Mouse (Mus musculus): ENCODE data around the gene Mnt. TPM values are rescaled to one million over a fixed set of nuclear protein-coding genes. Genes with fewer than 3 reads are reported as not detected.
A peak's percentile ranks its signal among the peaks of the same experiment; 100 is the strongest.

Gene Mnt
- polyA plus RNA-seq (2011; ENCODE audit: insufficient read depth, insufficient read length, low read depth, missing spikeins) = 15.4 and 17.1 TPM in 2 replicates

- TF ChIP-seq POLR2A (IDR thresholded peaks at IDR 0.05; ENCODE audit: insufficient read depth, low read length) = no peak
- peak; percentile 66; the same call in 1 of the 2 replicates for TF ChIP-seq EP300 (IDR thresholded peaks at IDR 0.05; ENCODE audit: insufficient read depth, low read depth, low read length)
- TF ChIP-seq CTCF (IDR thresholded peaks at IDR 0.05; ENCODE audit: low read depth, low read length) = no peak
- peak within 1 kb of the TSS; percentile 75 for H3K27ac ChIP-seq (ENCODE audit: insufficient read depth, low read length)
- peak within 1 kb of the TSS; percentile 87 for H3K9ac ChIP-seq (ENCODE audit: low read depth, poor library complexity, severe bottlenecking)
- no peaks in the 10 kb centered on the region for H3K36me3 ChIP-seq (ENCODE audit: control insufficient read depth, insufficient read depth, low read length, poor library complexity, severe bottlenecking)
- no peaks in the 10 kb centered on the region for H3K27me3 ChIP-seq (ENCODE audit: control insufficient read depth, insufficient read depth, low read length, poor library complexity, severe bottlenecking)
- H3K4me1 ChIP-seq (ENCODE audit: control insufficient read depth, insufficient read depth, low read length) = peaks cover 11% of the 10 kb centered on the region
- H3K4me3 ChIP-seq (ENCODE audit: low read depth, low read length) = peak within 1 kb of the TSS; percentile 81
- H3K9me3 ChIP-seq (replicated peaks; ENCODE audit: control insufficient read depth, insufficient read depth, low read length, poor library complexity, severe bottlenecking) = no peaks in the 10 kb centered on the region
Observed at GRCm38 (mm10) chr11:74830256-74831161, at the start of gene Mnt. Gene Mnt (plus strand): TSS chr11:74830920.

DNA sequence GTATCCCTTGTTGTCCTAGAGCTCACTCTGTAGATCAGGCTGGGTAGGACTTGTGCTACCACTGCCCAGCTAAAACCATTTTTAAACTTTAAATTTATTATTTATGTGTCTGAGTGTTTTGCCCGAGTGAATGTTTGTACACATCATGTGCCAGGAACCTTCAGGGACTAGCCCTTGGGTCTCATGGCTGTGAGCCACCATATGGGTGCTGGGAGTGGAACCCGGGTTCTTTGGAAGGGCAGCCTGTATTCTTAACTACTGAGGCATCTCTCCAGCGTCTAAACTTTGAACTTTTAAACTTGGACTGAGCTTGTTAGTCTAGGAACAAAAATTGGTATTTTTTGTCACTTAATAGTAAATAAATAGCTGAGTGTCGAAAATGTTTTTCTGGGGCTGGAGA lies 37.8 kb upstream of the Mnt start:
- no peaks in the 10 kb centered on the region for H3K9me3 ChIP-seq (replicated peaks; ENCODE audit: control insufficient read depth, insufficient read depth, low read length, poor library complexity, severe bottlenecking)
- H3K9ac ChIP-seq (ENCODE audit: low read depth, poor library complexity, severe bottlenecking) = no peak overlapping the region
- no peak overlapping the region for H3K27ac ChIP-seq (ENCODE audit: insufficient read depth, low read length)
- H3K4me1 ChIP-seq (ENCODE audit: control insufficient read depth, insufficient read depth, low read length) = no peaks in the 10 kb centered on the region
- TF ChIP-seq CTCF (IDR thresholded peaks at IDR 0.05; ENCODE audit: low read depth, low read length) (no peak), EP300 (IDR thresholded peaks at IDR 0.05; ENCODE audit: insufficient read depth, low read depth, low read length) (no peak), POLR2A (IDR thresholded peaks at IDR 0.05; ENCODE audit: insufficient read depth, low read length) (no peak)
- H3K27me3 ChIP-seq (ENCODE audit: control insufficient read depth, insufficient read depth, low read length, poor library complexity, severe bottlenecking) = no peaks in the 10 kb centered on the region
- H3K4me3 ChIP-seq (ENCODE audit: low read depth, low read length) = no peak overlapping the region
- peaks cover 72% of the 10 kb centered on the region for H3K36me3 ChIP-seq (ENCODE audit: control insufficient read depth, insufficient read depth, low read length, poor library complexity, severe bottlenecking)

- Histone ChIP-seq H3K27ac (ENCODE audit: insufficient read depth, low read length) (no peak overlapping the region), H3K36me3 (ENCODE audit: control insufficient read depth, insufficient read depth, low read length, poor library complexity, severe bottlenecking) (peaks cover 58% of the 10 kb centered on the region), H3K9ac (ENCODE audit: low read depth, poor library complexity, severe bottlenecking) (no peak overlapping the region), H3K4me3 (ENCODE audit: low read depth, low read length) (no peak overlapping the region), H3K27me3 (ENCODE audit: control insufficient read depth, insufficient read depth, low read length, poor library complexity, severe bottlenecking) (no peaks in the 10 kb centered on the region), H3K9me3 (replicated peaks; ENCODE audit: control insufficient read depth, insufficient read depth, low read length, poor library complexity, severe bottlenecking) (no peaks in the 10 kb centered on the region), H3K4me1 (ENCODE audit: control insufficient read depth, insufficient read depth, low read length) (no peaks in the 10 kb centered on the region)
- no peak for TF ChIP-seq EP300 (IDR thresholded peaks at IDR 0.05; ENCODE audit: insufficient read depth, low read depth, low read length)
- TF ChIP-seq POLR2A (IDR thresholded peaks at IDR 0.05; ENCODE audit: insufficient read depth, low read length) = no peak
- no peak for TF ChIP-seq CTCF (IDR thresholded peaks at IDR 0.05; ENCODE audit: low read depth, low read length)
Observed at GRCm38 (mm10) chr11:74800658-74801057, 30.1 kb upstream of the Mnt start.

DNA sequence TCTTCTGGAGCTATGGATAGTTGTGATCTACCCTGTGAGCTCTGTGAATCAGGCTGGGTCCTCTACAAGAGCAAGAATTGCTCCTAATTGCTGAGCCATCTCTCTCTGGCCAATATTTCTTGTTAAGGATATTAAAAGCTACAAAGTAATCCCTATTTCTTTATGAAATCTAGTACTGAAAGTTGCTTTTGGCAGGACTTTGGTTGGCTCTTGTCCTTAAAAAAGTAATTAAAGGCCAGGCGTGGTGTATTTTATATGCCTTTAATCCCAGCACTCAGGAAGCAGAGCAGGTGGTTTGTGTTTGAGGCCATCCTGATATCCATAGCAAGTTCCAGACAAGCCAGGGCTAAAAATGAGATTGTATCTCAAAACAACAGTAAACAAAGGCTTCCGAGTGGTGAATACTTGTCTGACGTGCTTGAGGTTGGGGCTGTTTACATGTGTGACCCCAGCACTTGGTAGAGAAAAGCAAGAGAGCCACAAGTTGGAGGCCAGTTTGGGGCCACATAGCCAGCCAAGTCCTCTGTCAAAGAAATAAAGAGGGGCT lies 26.6 kb upstream of the Mnt start:
- peaks cover 57% of the 10 kb centered on the region for H3K36me3 ChIP-seq (ENCODE audit: control insufficient read depth, insufficient read depth, low read length, poor library complexity, severe bottlenecking)

GRCm38 (mm10) chr11:74807246-74807882 lies 23.4 kb upstream of the Mnt start:
- peaks cover 51% of the 10 kb centered on the region for H3K36me3 ChIP-seq (ENCODE audit: control insufficient read depth, insufficient read depth, low read length, poor library complexity, severe bottlenecking)
- no peaks in the 10 kb centered on the region for H3K4me1 ChIP-seq (ENCODE audit: control insufficient read depth, insufficient read depth, low read length)
- no peaks in the 10 kb centered on the region for H3K9me3 ChIP-seq (replicated peaks; ENCODE audit: control insufficient read depth, insufficient read depth, low read length, poor library complexity, severe bottlenecking)
- no peak overlapping the region for H3K9ac ChIP-seq (ENCODE audit: low read depth, poor library complexity, severe bottlenecking)
- TF ChIP-seq CTCF (IDR thresholded peaks at IDR 0.05; ENCODE audit: low read depth, low read length) (no peak), EP300 (IDR thresholded peaks at IDR 0.05; ENCODE audit: insufficient read depth, low read depth, low read length) (no peak), POLR2A (IDR thresholded peaks at IDR 0.05; ENCODE audit: insufficient read depth, low read length) (no peak)
- H3K27ac ChIP-seq (ENCODE audit: insufficient read depth, low read length) = no peak overlapping the region
- H3K4me3 ChIP-seq (ENCODE audit: low read depth, low read length) = no peak overlapping the region
- no peaks in the 10 kb centered on the region for H3K27me3 ChIP-seq (ENCODE audit: control insufficient read depth, insufficient read depth, low read length, poor library complexity, severe bottlenecking)

More for the DNA sequence above, 26.6 kb upstream of the Mnt start:
- Histone ChIP-seq H3K27ac (ENCODE audit: insufficient read depth, low read length) (no peak overlapping the region), H3K9me3 (replicated peaks; ENCODE audit: control insufficient read depth, insufficient read depth, low read length, poor library complexity, severe bottlenecking) (no peaks in the 10 kb centered on the region), H3K4me1 (ENCODE audit: control insufficient read depth, insufficient read depth, low read length) (no peaks in the 10 kb centered on the region), H3K4me3 (ENCODE audit: low read depth, low read length) (no peak overlapping the region), H3K27me3 (ENCODE audit: control insufficient read depth, insufficient read depth, low read length, poor library complexity, severe bottlenecking) (no peaks in the 10 kb centered on the region), H3K9ac (ENCODE audit: low read depth, poor library complexity, severe bottlenecking) (no peak overlapping the region)
- no peak for TF ChIP-seq CTCF (IDR thresholded peaks at IDR 0.05; ENCODE audit: low read depth, low read length)
- no peak for TF ChIP-seq EP300 (IDR thresholded peaks at IDR 0.05; ENCODE audit: insufficient read depth, low read depth, low read length)
- no peak for TF ChIP-seq POLR2A (IDR thresholded peaks at IDR 0.05; ENCODE audit: insufficient read depth, low read length)
